Mouse (Mus musculus) thymus, postnatal 25 days (tissue): Measurements from ENCODE around the gene Cyp2e1.
"Not testable (repeated sequence)": the region's sequence is repeated elsewhere in the genome, so short reads cannot be mapped to it uniquely, and the experiment has no call there.

Experiments used
- DNase-seq: peaks from one replicate; pipeline ENCODE4 v3.0.0; 2022

The Cyp2e1 gene

GRCm38 (mm10) chr7:140763447-140764020, at the start of gene Cyp2e1:
Cyp2e1 (plus strand) TSS chr7:140763739.
- no peak for DNase-seq

- DNase-seq = no peak
These were observed 46.1 kb upstream of the Cyp2e1 start for GRCm38 (mm10) chr7:140717155-140718055.

- no peak for DNase-seq
These were observed 42.4 kb upstream of the Cyp2e1 start for GRCm38 (mm10) chr7:140721095-140721494.

- no peak for DNase-seq
These were observed 38.0 kb upstream of the Cyp2e1 start for GRCm38 (mm10) chr7:140725558-140725957.

GRCm38 (mm10) chr7:140733162-140733561, 30.4 kb upstream of the Cyp2e1 start:
- DNase-seq = no peak

GRCm38 (mm10) chr7:140747402-140747801, 16.1 kb upstream of the Cyp2e1 start:
- no peak for DNase-seq

GRCm38 (mm10) chr7:140748116-140748826, 15.3 kb upstream of the Cyp2e1 start:
- DNase-seq = no peak

GRCm38 (mm10) chr7:140748827-140749160, 14.7 kb upstream of the Cyp2e1 start:
- no peak for DNase-seq

- DNase-seq = no peak
These were observed 9.0 kb upstream of the Cyp2e1 start for GRCm38 (mm10) chr7:140754556-140754955.

- DNase-seq = no peak
These were observed 7.2 kb upstream of the Cyp2e1 start for GRCm38 (mm10) chr7:140756151-140756854.

- no peak for DNase-seq
These were observed 2.9 kb upstream of the Cyp2e1 start for GRCm38 (mm10) chr7:140760647-140761046.

- DNase-seq = not testable (repeated sequence)
These were observed 1.9 kb downstream of the Cyp2e1 start for GRCm38 (mm10) chr7:140765391-140765790.

- DNase-seq = peak; percentile 10
These were observed 2.6 kb downstream of the Cyp2e1 start for GRCm38 (mm10) chr7:140765888-140766739.

GRCm38 (mm10) chr7:140780548-140780947, 17.0 kb downstream of the Cyp2e1 start:
- DNase-seq = no peak

GRCm38 (mm10) chr7:140787406-140788052, 24.0 kb downstream of the Cyp2e1 start, which contains the start of gene Syce1:
Syce1 (minus strand) TSS chr7:140787852.
- DNase-seq = no peak

- DNase-seq = no peak
These were observed 24.5 kb downstream of the Cyp2e1 start for GRCm38 (mm10) chr7:140788053-140788435.

GRCm38 (mm10) chr7:140793541-140793940, 30.0 kb downstream of the Cyp2e1 start:
- DNase-seq = no peak

- no peak for DNase-seq
These were observed 34.1 kb downstream of the Cyp2e1 start for GRCm38 (mm10) chr7:140797619-140798018.

- DNase-seq = no peak
These were observed 34.7 kb downstream of the Cyp2e1 start for GRCm38 (mm10) chr7:140798212-140798611.

- no peak for DNase-seq
These were observed 39.1 kb downstream of the Cyp2e1 start for GRCm38 (mm10) chr7:140802629-140803028.

- peak; percentile 51 for DNase-seq
These were observed 42.2 kb downstream of the Cyp2e1 start for GRCm38 (mm10) chr7:140805704-140806103.
